Mouse (Mus musculus) MEL (cell line): ENCODE results near the gene Sema4f.

Source experiments
- CTCF ChIP-seq, 3 experiments: IDR thresholded peaks in 2 of 3; conservative IDR thresholded peaks in 1 of 3; 2 replicates each; pipeline ENCODE4 v1.5.1; 2011 to 2012; ENCODE audit warnings: low read length in 3 of 3, low read depth in 2 of 3, mild to moderate bottlenecking in 2 of 3, improper control_type of control experiment in 1 of 3, inconsistent platforms in 1 of 3, mixed read lengths in 1 of 3, moderate library complexity in 1 of 3; ENCODE audit not compliant: control insufficient read depth in 1 of 3, insufficient read depth in 1 of 3, poor library complexity in 1 of 3, severe bottlenecking in 1 of 3
- ELF1 ChIP-seq: IDR thresholded peaks from 2 replicates; pipeline ENCODE4 v1.6.1; 2014; ENCODE audit warnings: low read depth, mild to moderate bottlenecking, inconsistent platforms, low read length, improper control_type of control experiment, moderate library complexity
- EP300 ChIP-seq, 2 experiments: IDR thresholded peaks; 2 replicates each; pipeline ENCODE4 v1.6.1; 2011; ENCODE audit warnings: improper control_type of control experiment in 2 of 2, low read length in 2 of 2, low read depth in 1 of 2, mild to moderate bottlenecking in 1 of 2
- KAT2A ChIP-seq: conservative IDR thresholded peaks from 2 replicates; pipeline ENCODE4 v1.6.1; 2012; ENCODE audit warnings: low read depth, low read length, improper control_type of control experiment, inconsistent platforms
- MAX ChIP-seq: IDR thresholded peaks from 2 replicates; pipeline ENCODE4 v1.6.1; 2011; ENCODE audit warnings: low read length, improper control_type of control experiment
- MXI1 ChIP-seq: IDR thresholded peaks from 2 replicates; pipeline ENCODE4 v1.6.1; 2011; ENCODE audit warnings: mild to moderate bottlenecking, low read depth, low read length, improper control_type of control experiment
- NRF1 ChIP-seq: IDR thresholded peaks from 2 replicates; pipeline ENCODE4 v1.6.1; 2014; ENCODE audit warnings: low read depth, mild to moderate bottlenecking, inconsistent platforms, low read length, improper control_type of control experiment, moderate library complexity; ENCODE audit not compliant: poor library complexity, insufficient read depth, severe bottlenecking
- POLR2A ChIP-seq, 2 experiments: IDR thresholded peaks; 2 replicates each; pipeline ENCODE4 v1.6.1; 2011 to 2012; ENCODE audit warnings: low read length in 2 of 2, mild to moderate bottlenecking in 2 of 2, control low read depth in 1 of 2, improper control_type of control experiment in 1 of 2, low read depth in 1 of 2, moderate library complexity in 1 of 2; ENCODE audit not compliant: control insufficient read depth in 1 of 2, insufficient read depth in 1 of 2, poor library complexity in 1 of 2
- RCOR1 ChIP-seq: IDR thresholded peaks from 2 replicates; pipeline ENCODE4 v1.6.1; 2012; ENCODE audit warnings: low read depth, mild to moderate bottlenecking, inconsistent platforms, low read length, improper control_type of control experiment
- TBP ChIP-seq: IDR thresholded peaks from 2 replicates; pipeline ENCODE4 v1.8.0; 2011; ENCODE audit warnings: low read depth, low read length, improper control_type of control experiment
- TCF12 ChIP-seq: IDR thresholded peaks from 2 replicates; pipeline ENCODE4 v1.6.1; 2014; ENCODE audit warnings: low read depth, mild to moderate bottlenecking, inconsistent platforms, low read length, improper control_type of control experiment, moderate library complexity
- USF1 ChIP-seq: IDR thresholded peaks from 2 replicates; pipeline ENCODE4 v1.6.1; 2014; ENCODE audit warnings: low read depth, mild to moderate bottlenecking, inconsistent platforms, low read length, improper control_type of control experiment, moderate library complexity
- ZC3H11A ChIP-seq: IDR thresholded peaks from 2 replicates; pipeline ENCODE4 v1.6.1; 2012; ENCODE audit warnings: low read depth, mild to moderate bottlenecking, inconsistent platforms, low read length, improper control_type of control experiment

DNA sequence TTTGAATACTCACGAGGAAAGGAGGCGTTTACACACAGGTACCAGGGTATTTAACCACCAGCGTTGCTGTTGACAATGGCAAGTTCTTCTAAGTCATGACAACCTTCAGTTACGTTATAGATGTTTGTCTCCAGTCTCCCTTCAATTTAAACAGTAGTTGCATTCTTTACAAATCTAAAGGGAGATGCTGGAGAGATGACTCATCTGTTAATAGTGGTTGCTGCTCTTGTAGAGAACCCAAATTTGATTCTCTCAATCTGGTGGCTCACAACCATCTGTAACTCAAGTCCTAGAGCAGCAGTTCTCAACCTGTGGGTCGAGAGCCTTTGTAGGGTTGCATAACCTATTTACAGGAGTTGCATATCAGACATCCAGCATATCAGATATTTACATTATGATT, 71.1 kb downstream of the Sema4f start:
- no peak for TF ChIP-seq EP300 (IDR thresholded peaks at IDR 0.05; ENCODE audit: low read depth in 1 of 2, low read length in 2 of 2)
- TF ChIP-seq RCOR1 = no peak
- no peak for TF ChIP-seq POLR2A (IDR thresholded peaks at IDR 0.05; ENCODE audit: control insufficient read depth in 1 of 2, insufficient read depth in 1 of 2, low read depth in 1 of 2, low read length in 2 of 2, poor library complexity in 1 of 2)
- TF ChIP-seq CTCF (IDR thresholded peaks at IDR 0.05 in 2 of 3, conservative IDR thresholded peaks at IDR 0.05 in 1 of 3; ENCODE audit: control insufficient read depth in 1 of 3, insufficient read depth in 1 of 3, low read depth in 2 of 3, low read length in 3 of 3, poor library complexity in 1 of 3, severe bottlenecking in 1 of 3) = no peak
- TF ChIP-seq TCF12 = no peak
- no peak for TF ChIP-seq USF1
- TF ChIP-seq ELF1 = no peak
- no peak for TF ChIP-seq TBP
- TF ChIP-seq NRF1 = no peak
- TF ChIP-seq KAT2A = no peak
- TF ChIP-seq ZC3H11A = no peak
- TF ChIP-seq MAX = no peak
- no peak for TF ChIP-seq MXI1
